Mouse (Mus musculus) midbrain, embryonic 13.5 days (tissue): ENCODE results near the gene Kat8. TPM values are rescaled to one million over a fixed set of nuclear protein-coding genes. Genes with fewer than 3 reads are reported as not detected.
A peak's percentile ranks its signal among the peaks of the same experiment; 100 is the strongest.

Experiments
- ATAC-seq: fragments of 200-750 bp; cut with Nextera tagmentation; 2 replicates; pipeline ENCODE4 v1.8.0; 2017; ENCODE audit warnings: mild to moderate bottlenecking, moderate TSS enrichment, moderate library complexity
- H3K27ac ChIP-seq: fragments of 300-500 bp; sonication (generic); 2 replicates; pipeline ENCODE4 v1.5.1; 2015; ENCODE audit warnings: inconsistent platforms, mild to moderate bottlenecking, moderate library complexity
- H3K27me3 ChIP-seq: fragments of 300-500 bp; sonication (generic); 2 replicates; pipeline ENCODE4 v1.6.1; 2015; ENCODE audit warnings: mild to moderate bottlenecking, inconsistent platforms
- H3K36me3 ChIP-seq: fragments of 300-500 bp; sonication (generic); 2 replicates; pipeline ENCODE4 v1.6.1; 2015; ENCODE audit warnings: mild to moderate bottlenecking, inconsistent platforms
- H3K4me1 ChIP-seq: fragments of 300-500 bp; sonication (generic); replicated peaks from 2 replicates; pipeline ENCODE4 v1.6.1; 2015; ENCODE audit warnings: inconsistent platforms
- H3K4me2 ChIP-seq: fragments of 300-500 bp; sonication (generic); replicated peaks from 2 replicates; pipeline ENCODE4 v1.6.1; 2015; ENCODE audit warnings: moderate library complexity, mild to moderate bottlenecking, inconsistent platforms
- H3K4me3 ChIP-seq: fragments of 300-500 bp; sonication (generic); replicated peaks from 2 replicates; pipeline ENCODE4 v1.5.1; 2015; ENCODE audit warnings: mild to moderate bottlenecking, inconsistent platforms
- H3K9ac ChIP-seq: fragments of 300-500 bp; sonication (generic); replicated peaks from 2 replicates; pipeline ENCODE4 v1.6.1; 2015; ENCODE audit warnings: mild to moderate bottlenecking, inconsistent platforms
- H3K9me3 ChIP-seq: fragments of 300-500 bp; sonication (generic); 2 replicates; pipeline ENCODE4 v1.6.1; 2016; ENCODE audit warnings: mild to moderate bottlenecking, inconsistent platforms
- WGBS: fragments of 180-500 bp; shearing (Covaris S2); methylation state at CpG from one replicate; pipeline ENCODE4 v1.1.7; 2015; 5-methylcytosine and 5-hydroxymethylcytosine counted together
- polyA plus RNA-seq: library from polyadenylated mRNA; unstranded; fragments of >200 nt; fragmentation: Nextera tagmentation; extraction: Ambion mirVana; gene quantifications from 2 replicates; pipeline ENCODE4 v1.2.1, GENCODE M21; 2015

Gene Kat8
- polyA plus RNA-seq, 1 experiment from 2014 or later, result 56.0 TPM

GRCm38 (mm10) chr7:127898179-127898956 is 13.9 kb upstream of the Kat8 start:
- no peak overlapping the region for H3K4me3 ChIP-seq
- no peak for ATAC-seq
- no peak overlapping the region for H3K27ac ChIP-seq
- H3K27me3 ChIP-seq, result 0 out of 2 replicates have a peak, but pooled peaks cover 5% of the 10 kb centered on the region
- no peaks in the 10 kb centered on the region for H3K9me3 ChIP-seq
- H3K36me3 ChIP-seq, result peaks cover 2% of the 10 kb centered on the region; the same call in 1 of the 2 replicates
- H3K4me2 ChIP-seq, result no peak overlapping the region
- WGBS, result 39% methylated on average over 10 of the region's 10 CpGs
- H3K4me1 ChIP-seq, result peaks cover 10% of the 10 kb centered on the region
- no peak overlapping the region for H3K9ac ChIP-seq

GRCm38 (mm10) chr7:127899997-127900396 is 12.3 kb upstream of the Kat8 start:
- H3K4me2 ChIP-seq, result no peak overlapping the region
- no peak overlapping the region for H3K27ac ChIP-seq

GRCm38 (mm10) chr7:127901772-127902171 is 10.5 kb upstream of the Kat8 start:
- ATAC-seq, result no peak
- no peak overlapping the region for H3K27ac ChIP-seq
- H3K4me3 ChIP-seq, result no peak overlapping the region
- peaks cover 18% of the 10 kb centered on the region for H3K4me1 ChIP-seq
- H3K9me3 ChIP-seq, result no peaks in the 10 kb centered on the region
- WGBS, result 81% methylated on average over 2 of the region's 2 CpGs
- 0 out of 2 replicates have a peak, but pooled peaks cover 5% of the 10 kb centered on the region for H3K27me3 ChIP-seq
- peaks cover 13% of the 10 kb centered on the region for H3K36me3 ChIP-seq
- no peak overlapping the region for H3K4me2 ChIP-seq
- H3K9ac ChIP-seq, result no peak overlapping the region

More at GRCm38 (mm10) chr7:127899997-127900396, 12.3 kb upstream of the Kat8 start:
- 0 out of 2 replicates have a peak, but pooled peaks cover 5% of the 10 kb centered on the region for H3K27me3 ChIP-seq
- whole genome bisulfite sequencing, result 51% methylated on average over 7 of the region's 7 CpGs
- peaks cover 11% of the 10 kb centered on the region for H3K4me1 ChIP-seq
- no peaks in the 10 kb centered on the region for H3K9me3 ChIP-seq
- H3K36me3 ChIP-seq, result no peaks in the 10 kb centered on the region
- no peak overlapping the region for H3K9ac ChIP-seq
- no peak overlapping the region for H3K4me3 ChIP-seq
- no peak for ATAC-seq

- WGBS, result 9% methylated on average over 38 of the region's 38 CpGs
- Histone ChIP-seq H3K4me2 (peak within 1 kb of the TSS; percentile 87), H3K9ac (peak within 1 kb of the TSS; percentile 90), H3K36me3 (peaks cover 36% of the 10 kb centered on the region), H3K27me3 (0 out of 2 replicates have a peak, but pooled peaks cover 4% of the 10 kb centered on the region), H3K4me3 (peak within 1 kb of the TSS; percentile 75), H3K27ac (peak within 1 kb of the TSS; percentile 78), H3K4me1 (peaks cover 18% of the 10 kb centered on the region), H3K9me3 (no peaks in the 10 kb centered on the region)
- ATAC-seq, result peak; percentile 95
Measured at GRCm38 (mm10) chr7:127903971-127904796, 8.1 kb upstream of the Kat8 start, which contains the start of gene Bckdk. Gene Bckdk (plus strand): TSS chr7:127904082.

GRCm38 (mm10) chr7:127907939-127908338 is 4.4 kb upstream of the Kat8 start:
- H3K4me3 ChIP-seq, result no peak overlapping the region
- no peaks in the 10 kb centered on the region for H3K9me3 ChIP-seq
- no peaks in the 10 kb centered on the region for H3K27me3 ChIP-seq
- no peak overlapping the region for H3K27ac ChIP-seq
- ATAC-seq, result no peak
- 96% methylated on average over 12 of the region's 12 CpGs for WGBS
- no peak overlapping the region for H3K4me2 ChIP-seq
- H3K4me1 ChIP-seq, result peaks cover 26% of the 10 kb centered on the region
- H3K36me3 ChIP-seq, result peaks cover 44% of the 10 kb centered on the region
- H3K9ac ChIP-seq, result no peak overlapping the region

- 94% methylated on average over 4 of the region's 4 CpGs for WGBS
- H3K4me1 ChIP-seq, result peaks cover 31% of the 10 kb centered on the region
Measured at GRCm38 (mm10) chr7:127908656-127909055, 3.7 kb upstream of the Kat8 start.

GRCm38 (mm10) chr7:127912938-127913337 is 622 bp downstream of the Kat8 start:
- Histone ChIP-seq H3K9ac (peak overlapping the region; percentile 78), H3K27ac (peak overlapping the region; percentile 84; the same call in 1 of the 2 replicates), H3K4me1 (peaks cover 13% of the 10 kb centered on the region), H3K4me3 (peak overlapping the region; percentile 87), H3K9me3 (no peaks in the 10 kb centered on the region), H3K27me3 (no peaks in the 10 kb centered on the region), H3K4me2 (peak overlapping the region; percentile 77), H3K36me3 (peaks cover 48% of the 10 kb centered on the region)
- WGBS, result 33% methylated on average over 4 of the region's 4 CpGs
- no peak for ATAC-seq

More at GRCm38 (mm10) chr7:127908656-127909055, 3.7 kb upstream of the Kat8 start:
- no peak for ATAC-seq
- Histone ChIP-seq H3K27me3 (no peaks in the 10 kb centered on the region), H3K4me3 (no peak overlapping the region), H3K9ac (no peak overlapping the region), H3K9me3 (no peaks in the 10 kb centered on the region), H3K27ac (no peak overlapping the region), H3K4me2 (no peak overlapping the region), H3K36me3 (peaks cover 44% of the 10 kb centered on the region)

GRCm38 (mm10) chr7:127915293-127915692 is 3.0 kb downstream of the Kat8 start:
- WGBS, result 92% methylated on average over 12 of the region's 12 CpGs
- H3K4me3 ChIP-seq, result no peak overlapping the region
- peaks cover 47% of the 10 kb centered on the region for H3K36me3 ChIP-seq
- H3K9me3 ChIP-seq, result no peaks in the 10 kb centered on the region
- H3K9ac ChIP-seq, result no peak overlapping the region
- no peak overlapping the region for H3K4me2 ChIP-seq
- ATAC-seq, result no peak
- peaks cover 13% of the 10 kb centered on the region for H3K4me1 ChIP-seq
- no peak overlapping the region for H3K27ac ChIP-seq
- no peaks in the 10 kb centered on the region for H3K27me3 ChIP-seq

GRCm38 (mm10) chr7:127918203-127918602 is 5.9 kb downstream of the Kat8 start:
- Histone ChIP-seq H3K9ac (no peak overlapping the region), H3K9me3 (no peaks in the 10 kb centered on the region), H3K27ac (no peak overlapping the region), H3K4me1 (peaks cover 3% of the 10 kb centered on the region), H3K4me2 (no peak overlapping the region), H3K36me3 (peaks cover 66% of the 10 kb centered on the region), H3K4me3 (no peak overlapping the region), H3K27me3 (no peaks in the 10 kb centered on the region)
- 55% methylated on average over 3 of the region's 3 CpGs for WGBS
- ATAC-seq, result no peak

- no peak overlapping the region for H3K4me3 ChIP-seq
- no peak for ATAC-seq
- H3K9ac ChIP-seq, result no peak overlapping the region
- H3K4me2 ChIP-seq, result no peak overlapping the region
- no peaks in the 10 kb centered on the region for H3K4me1 ChIP-seq
- WGBS, result 85% methylated on average over 7 of the region's 7 CpGs
- no peaks in the 10 kb centered on the region for H3K9me3 ChIP-seq
- no peak overlapping the region for H3K27ac ChIP-seq
- H3K36me3 ChIP-seq, result peaks cover 77% of the 10 kb centered on the region
- no peaks in the 10 kb centered on the region for H3K27me3 ChIP-seq
Measured at GRCm38 (mm10) chr7:127919290-127919689, 7.0 kb downstream of the Kat8 start.

- Histone ChIP-seq H3K4me1 (no peaks in the 10 kb centered on the region), H3K9ac (no peak overlapping the region), H3K36me3 (peaks cover 82% of the 10 kb centered on the region), H3K9me3 (no peaks in the 10 kb centered on the region), H3K27me3 (no peaks in the 10 kb centered on the region), H3K4me2 (no peak overlapping the region), H3K27ac (no peak overlapping the region), H3K4me3 (no peak overlapping the region)
- 63% methylated on average over 8 of the region's 8 CpGs for WGBS
- ATAC-seq, result no peak
Measured at GRCm38 (mm10) chr7:127921516-127921915, 9.2 kb downstream of the Kat8 start.
